Mouse (Mus musculus) thymus, adult 2 months (tissue): ENCODE results near the gene Pde6b.

ENCODE experiments used
- CTCF ChIP-seq: fragments of 200-500 bp; IDR thresholded peaks from 2 replicates; pipeline ENCODE4 v1.5.1; 2012; ENCODE audit warnings: mild to moderate bottlenecking, control low read depth, low read length, moderate library complexity, borderline replicate concordance; ENCODE audit not compliant: control insufficient read depth, poor library complexity, insufficient read depth; ENCODE audit errors: extremely low read depth
- POLR2A ChIP-seq: fragments of 200-500 bp; IDR thresholded peaks from 2 replicates; pipeline ENCODE4 v1.6.1; 2012; ENCODE audit warnings: mild to moderate bottlenecking, low read length, control low read depth, moderate library complexity; ENCODE audit not compliant: control insufficient read depth, poor library complexity, insufficient read depth; ENCODE audit errors: extremely low read depth

DNA sequence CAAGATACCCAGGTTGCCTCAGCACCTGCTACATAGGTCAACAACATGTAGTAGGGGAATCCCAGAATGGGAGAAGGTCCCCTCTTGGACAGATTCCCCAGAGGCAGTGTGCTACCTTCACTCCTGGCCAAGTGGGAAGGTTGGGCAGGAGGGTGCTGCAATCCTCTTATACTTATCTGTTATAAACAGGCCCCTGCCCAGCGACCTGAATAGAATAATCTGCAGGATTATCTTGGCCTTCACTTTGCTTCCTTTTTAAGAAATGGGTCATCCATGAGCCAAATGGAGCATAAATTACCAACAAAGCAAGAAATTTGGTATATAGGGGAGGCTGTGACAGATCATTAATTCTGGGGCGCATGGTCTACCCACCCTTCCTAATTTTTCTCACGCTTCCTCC is 1.6 kb downstream of the Pde6b start:
- TF ChIP-seq CTCF (no peak), POLR2A (no peak)
